Mouse (Mus musculus) intestine, embryonic 14.5 days (tissue): ENCODE results near the gene Zfp422. TPM values are rescaled to one million over a fixed set of nuclear protein-coding genes. Genes with fewer than 3 reads are reported as not detected.

Source experiments
- ATAC-seq: fragments of 200-750 bp; cut with Nextera tagmentation; replicated peaks from 2 replicates; pipeline ENCODE4 v1.8.0; 2017; ENCODE audit warnings: low read depth, moderate number of reproducible peaks, moderate TSS enrichment, moderate library complexity; ENCODE audit not compliant: low FRiP score, low TSS enrichment
- DNase-seq: peaks from one replicate; pipeline ENCODE4 v3.0.0-alpha.2; 2018; ENCODE audit warnings: low spot score
- H3K27ac ChIP-seq: fragments of 300-500 bp; sonication (generic); 2 replicates; pipeline ENCODE4 v1.5.1; 2014; ENCODE audit warnings: low read depth, mild to moderate bottlenecking, control low read depth
- H3K27me3 ChIP-seq: fragments of 300-500 bp; sonication (generic); replicated peaks from 2 replicates; pipeline ENCODE4 v1.6.1; 2014; ENCODE audit warnings: low read length, control low read depth; ENCODE audit not compliant: control insufficient read depth, insufficient read depth
- H3K36me3 ChIP-seq: fragments of 300-500 bp; sonication (generic); 2 replicates; pipeline ENCODE4 v1.6.1; 2014; ENCODE audit warnings: low read length, control low read depth; ENCODE audit not compliant: control insufficient read depth, insufficient read depth
- H3K4me1 ChIP-seq: fragments of 300-500 bp; sonication (generic); replicated peaks from 2 replicates; pipeline ENCODE4 v1.6.1; 2014; ENCODE audit warnings: low read length, control low read depth, mixed read lengths; ENCODE audit not compliant: control insufficient read depth, insufficient read depth
- H3K4me2 ChIP-seq: fragments of 300-500 bp; sonication (generic); 2 replicates; pipeline ENCODE4 v1.6.1; 2014; ENCODE audit warnings: low read length
- H3K4me3 ChIP-seq: fragments of 300-500 bp; sonication (generic); 2 replicates; pipeline ENCODE4 v1.5.1; 2014; ENCODE audit warnings: low read depth, low read length, control low read depth, mixed read lengths
- H3K9ac ChIP-seq: fragments of 300-500 bp; sonication (generic); 2 replicates; pipeline ENCODE4 v1.6.1; 2014; ENCODE audit warnings: mild to moderate bottlenecking, low read length
- H3K9me3 ChIP-seq: fragments of 300-500 bp; sonication (generic); 2 replicates; pipeline ENCODE4 v1.6.1; 2016; ENCODE audit warnings: low read length, control low read depth; ENCODE audit not compliant: control insufficient read depth
- WGBS: fragments of 180-500 bp; shearing (Covaris S2); extraction: QIAGEN DNeasy Blood & Tissue Kit; methylation state at CpG from one replicate; pipeline ENCODE4 v1.1.7; 2014; 5-methylcytosine and 5-hydroxymethylcytosine counted together
- polyA plus RNA-seq: library from polyadenylated mRNA; unstranded; fragments of >200 nt; fragmentation: Nextera tagmentation; extraction: Ambion mirVana; gene quantifications from 2 replicates; pipeline ENCODE4 v1.2.1, GENCODE M21; 2014

Zfp422 gene
- polyA plus RNA-seq, 1 experiment from 2014 or later: 147 TPM

GRCm38 (mm10) chr6:116653684-116654454 lies 25.1 kb upstream of the Zfp422 start:
- Histone ChIP-seq H3K9me3 (no peaks in the 10 kb centered on the region), H3K4me1 (no peaks in the 10 kb centered on the region; the same call in 1 of the 2 replicates), H3K4me2 (no peak overlapping the region), H3K4me3 (no peak overlapping the region), H3K36me3 (no peaks in the 10 kb centered on the region), H3K27me3 (no peaks in the 10 kb centered on the region), H3K27ac (no peak overlapping the region), H3K9ac (no peak overlapping the region)
- ATAC-seq (peak; percentile 59; the same call in 1 of the 2 replicates), DNase-seq (peak; percentile 88)
- 61% methylated on average over 9 of the region's 9 CpGs for WGBS

GRCm38 (mm10) chr6:116653191-116653590 lies 24.4 kb upstream of the Zfp422 start:
- H3K4me1 ChIP-seq: no peaks in the 10 kb centered on the region; the same call in 1 of the 2 replicates
- no peak overlapping the region for H3K4me2 ChIP-seq
- H3K4me3 ChIP-seq: no peak overlapping the region
- no peak overlapping the region for H3K27ac ChIP-seq
- no peak for ATAC-seq
- DNase-seq: no peak
- 73% methylated on average over 3 of the region's 3 CpGs for WGBS
- no peaks in the 10 kb centered on the region for H3K27me3 ChIP-seq
- no peak overlapping the region for H3K9ac ChIP-seq
- H3K36me3 ChIP-seq: no peaks in the 10 kb centered on the region
- H3K9me3 ChIP-seq: no peaks in the 10 kb centered on the region

GRCm38 (mm10) chr6:116651437-116652118 lies 22.8 kb upstream of the Zfp422 start:
- 0 out of 2 replicates have a peak overlapping the region, but pooled peaks have one; percentile 5 for H3K4me3 ChIP-seq
- 63% methylated on average over 20 of the region's 20 CpGs for WGBS
- H3K4me2 ChIP-seq: peak overlapping the region; percentile 18
- no peak overlapping the region for H3K9ac ChIP-seq
- no peak overlapping the region for H3K27ac ChIP-seq
- DNase-seq (no peak), ATAC-seq (no peak)
- no peaks in the 10 kb centered on the region for H3K27me3 ChIP-seq
- H3K9me3 ChIP-seq: no peaks in the 10 kb centered on the region
- H3K4me1 ChIP-seq: no peaks in the 10 kb centered on the region; the same call in 1 of the 2 replicates
- H3K36me3 ChIP-seq: no peaks in the 10 kb centered on the region

- Histone ChIP-seq H3K4me3 (0 out of 2 replicates have a peak within 1 kb of the TSS, but pooled peaks have one; percentile 5), H3K9me3 (no peaks in the 10 kb centered on the region), H3K36me3 (no peaks in the 10 kb centered on the region; the same call in 1 of the 2 replicates), H3K9ac (no peak within 1 kb of the TSS), H3K27me3 (no peaks in the 10 kb centered on the region), H3K4me1 (no peaks in the 10 kb centered on the region; the same call in 1 of the 2 replicates), H3K4me2 (peak within 1 kb of the TSS; percentile 31), H3K27ac (no peak within 1 kb of the TSS)
- no peak for DNase-seq
- 11% methylated on average over 6 of the region's 6 CpGs for WGBS
- ATAC-seq: peak; percentile 45
Measured at GRCm38 (mm10) chr6:116650406-116650805, 21.6 kb upstream of the Zfp422 start, which contains the start of gene Depp1. TSS of gene Depp1 (plus strand) at chr6:116650609.

GRCm38 (mm10) chr6:116649811-116650210 lies 21.0 kb upstream of the Zfp422 start:
- H3K36me3 ChIP-seq: no peaks in the 10 kb centered on the region; the same call in 1 of the 2 replicates
- 77% methylated on average over 7 of the region's 7 CpGs for WGBS
- no peaks in the 10 kb centered on the region; the same call in 1 of the 2 replicates for H3K4me1 ChIP-seq
- H3K27me3 ChIP-seq: no peaks in the 10 kb centered on the region
- H3K4me3 ChIP-seq: no peak overlapping the region
- H3K9ac ChIP-seq: no peak overlapping the region
- H3K27ac ChIP-seq: no peak overlapping the region
- no peak overlapping the region for H3K4me2 ChIP-seq
- DNase-seq (no peak), ATAC-seq (no peak)
- H3K9me3 ChIP-seq: no peaks in the 10 kb centered on the region

- Histone ChIP-seq H3K27me3 (no peaks in the 10 kb centered on the region), H3K9ac (no peak overlapping the region), H3K27ac (no peak overlapping the region), H3K36me3 (no peaks in the 10 kb centered on the region; the same call in 1 of the 2 replicates), H3K4me1 (no peaks in the 10 kb centered on the region; the same call in 1 of the 2 replicates), H3K9me3 (no peaks in the 10 kb centered on the region), H3K4me3 (no peak overlapping the region), H3K4me2 (no peak overlapping the region)
- DNase-seq (no peak), ATAC-seq (no peak)
- 84% methylated on average over 12 of the region's 12 CpGs for WGBS
Measured at GRCm38 (mm10) chr6:116647763-116648162, 19.0 kb upstream of the Zfp422 start.

GRCm38 (mm10) chr6:116644335-116644734 lies 15.5 kb upstream of the Zfp422 start:
- Histone ChIP-seq H3K9me3 (no peaks in the 10 kb centered on the region), H3K4me3 (no peak overlapping the region), H3K9ac (no peak overlapping the region), H3K4me2 (no peak overlapping the region), H3K4me1 (no peaks in the 10 kb centered on the region), H3K27me3 (no peaks in the 10 kb centered on the region), H3K27ac (no peak overlapping the region), H3K36me3 (no peaks in the 10 kb centered on the region; the same call in 1 of the 2 replicates)
- WGBS: 61% methylated on average over 3 of the region's 3 CpGs
- ATAC-seq: no peak
- no peak for DNase-seq

- 64% methylated on average over 4 of the region's 4 CpGs for WGBS
- H3K9ac ChIP-seq: no peak overlapping the region
- no peak overlapping the region for H3K4me3 ChIP-seq
- no peak overlapping the region for H3K4me2 ChIP-seq
- H3K27ac ChIP-seq: no peak overlapping the region
- no peaks in the 10 kb centered on the region for H3K4me1 ChIP-seq
- DNase-seq: no peak
- no peaks in the 10 kb centered on the region for H3K27me3 ChIP-seq
- H3K9me3 ChIP-seq: no peaks in the 10 kb centered on the region
- no peak for ATAC-seq
- no peaks in the 10 kb centered on the region; the same call in 1 of the 2 replicates for H3K36me3 ChIP-seq
Measured at GRCm38 (mm10) chr6:116643881-116644280, 15.1 kb upstream of the Zfp422 start.
